Mouse (Mus musculus) hematopoietic stem cell, adult 5-6 weeks (primary cell): ENCODE results near the gene Klf3. TPM values are rescaled to one million over a fixed set of nuclear protein-coding genes. Genes with fewer than 3 reads are reported as not detected.

Experiments
- ATAC-seq, 2 experiments: fragments of 125-278 bp in 1 of 2; replicated peaks in 1 of 2; 2 replicates each; pipeline ENCODE4 v1.8.0; 2016 to 2017; ENCODE audit warnings: inconsistent platforms in 2 of 2, mild to moderate bottlenecking in 2 of 2, moderate number of reproducible peaks in 2 of 2, low read depth in 1 of 2, moderate TSS enrichment in 1 of 2; ENCODE audit not compliant: low FRiP score in 2 of 2, poor library complexity in 2 of 2, severe bottlenecking in 2 of 2, insufficient read depth in 1 of 2, low TSS enrichment in 1 of 2
- total RNA-seq: library from RNA; stranded (forward); fragments of 172-1452, 232-1000 nt; gene quantifications from 2 replicates; pipeline ENCODE4 v1.2.3, GENCODE M21; 2017

Gene Klf3
- total RNA-seq: 22.5 and 28.1 TPM in 2 replicates

- ATAC-seq: peak; percentile 63 to 68
Observed at GRCm38 (mm10) chr5:64802795-64803719, at the start of gene Klf3. TSS of gene Klf3 (plus strand) at chr5:64803388.

- ATAC-seq: no peak
Observed at GRCm38 (mm10) chr5:64762295-64762694, 40.9 kb upstream of the Klf3 start.

- no peak for ATAC-seq
Observed at GRCm38 (mm10) chr5:64764452-64764851, 38.7 kb upstream of the Klf3 start.

GRCm38 (mm10) chr5:64765765-64766164 lies 37.4 kb upstream of the Klf3 start:
- ATAC-seq: no peak

GRCm38 (mm10) chr5:64766626-64767025 lies 36.6 kb upstream of the Klf3 start:
- no peak for ATAC-seq

- ATAC-seq: no peak
Observed at GRCm38 (mm10) chr5:64771619-64772018, 31.6 kb upstream of the Klf3 start.

GRCm38 (mm10) chr5:64778211-64778610 lies 25.0 kb upstream of the Klf3 start:
- no peak for ATAC-seq

- ATAC-seq: no peak
Observed at GRCm38 (mm10) chr5:64779285-64779684, 23.9 kb upstream of the Klf3 start.

- ATAC-seq: peak; percentile 42 to 88
Observed at GRCm38 (mm10) chr5:64780778-64781177, 22.4 kb upstream of the Klf3 start.

GRCm38 (mm10) chr5:64788175-64788574 lies 15.0 kb upstream of the Klf3 start:
- no peak for ATAC-seq

- ATAC-seq: no peak
Observed at GRCm38 (mm10) chr5:64798209-64798608, 5.0 kb upstream of the Klf3 start.

- ATAC-seq: no peak
Observed at GRCm38 (mm10) chr5:64801545-64801944, 1.6 kb upstream of the Klf3 start.

GRCm38 (mm10) chr5:64802143-64802542 lies 1.0 kb upstream of the Klf3 start:
- no peak for ATAC-seq

GRCm38 (mm10) chr5:64803720-64804462 lies 703 bp downstream of the Klf3 start:
- no peak for ATAC-seq

GRCm38 (mm10) chr5:64805131-64805872 lies 2.1 kb downstream of the Klf3 start:
- no peak for ATAC-seq

GRCm38 (mm10) chr5:64805873-64806505 lies 2.8 kb downstream of the Klf3 start:
- ATAC-seq: peak; percentile 59 to 64

- no peak for ATAC-seq
Observed at GRCm38 (mm10) chr5:64806600-64806999, 3.4 kb downstream of the Klf3 start.
